Mouse (Mus musculus) 3134 (cell line): ENCODE data around the gene Dnmt3a.

Source experiments
- DNase-seq: peaks from one replicate; pipeline ENCODE4 v3.0.0-alpha.2; 2011; ENCODE audit warnings: low spot score; ENCODE audit not compliant: insufficient read length; ENCODE audit errors: extremely low read depth

Dnmt3a gene

GRCm38 (mm10) chr12:3871637-3872036 lies 65.8 kb downstream of the Dnmt3a start:
- no peak for DNase-seq

- DNase-seq, result no peak
Observed at GRCm38 (mm10) chr12:3872410-3873230, 66.8 kb downstream of the Dnmt3a start.

GRCm38 (mm10) chr12:3875474-3875873 lies 69.7 kb downstream of the Dnmt3a start:
- no peak for DNase-seq

- DNase-seq, result no peak
Observed at GRCm38 (mm10) chr12:3877376-3877775, 71.6 kb downstream of the Dnmt3a start.

GRCm38 (mm10) chr12:3881474-3881873 lies 75.7 kb downstream of the Dnmt3a start:
- no peak for DNase-seq

- no peak for DNase-seq
Observed at GRCm38 (mm10) chr12:3884892-3885493, 79.2 kb downstream of the Dnmt3a start.

GRCm38 (mm10) chr12:3886601-3887000 lies 80.8 kb downstream of the Dnmt3a start:
- no peak for DNase-seq

- no peak for DNase-seq
Observed at GRCm38 (mm10) chr12:3887515-3888325, 81.9 kb downstream of the Dnmt3a start.

GRCm38 (mm10) chr12:3889875-3890635 lies 84.2 kb downstream of the Dnmt3a start:
- DNase-seq, result no peak

GRCm38 (mm10) chr12:3890753-3891751 lies 85.2 kb downstream of the Dnmt3a start:
- no peak for DNase-seq

- no peak for DNase-seq
Observed at GRCm38 (mm10) chr12:3891779-3892239, 86.0 kb downstream of the Dnmt3a start.

GRCm38 (mm10) chr12:3892240-3893059 lies 86.6 kb downstream of the Dnmt3a start:
- DNase-seq, result no peak

GRCm38 (mm10) chr12:3893335-3893734 lies 87.5 kb downstream of the Dnmt3a start:
- no peak for DNase-seq

GRCm38 (mm10) chr12:3894525-3894924 lies 88.7 kb downstream of the Dnmt3a start:
- DNase-seq, result no peak

GRCm38 (mm10) chr12:3897057-3897545 lies 91.3 kb downstream of the Dnmt3a start:
- DNase-seq, result no peak

GRCm38 (mm10) chr12:3898811-3899210 lies 93.0 kb downstream of the Dnmt3a start:
- DNase-seq, result no peak

- no peak for DNase-seq
Observed at GRCm38 (mm10) chr12:3905436-3905835, 99.6 kb downstream of the Dnmt3a start.

GRCm38 (mm10) chr12:3906308-3906707 lies 100.5 kb downstream of the Dnmt3a start:
- DNase-seq, result no peak
